Mouse (Mus musculus): ENCODE measurements around the gene Mis18a. TPM values are rescaled to one million over a fixed set of nuclear protein-coding genes. Genes with fewer than 3 reads are reported as not detected.

The Mis18a gene
- total RNA-seq, 2 experiments from 2014 or later = 9.5 to 11.6 TPM

GRCm38 (mm10) chr16:90703646-90704045 is 23.6 kb downstream of the Mis18a start:
- no peak for DNase-seq

GRCm38 (mm10) chr16:90701541-90701940 is 25.7 kb downstream of the Mis18a start:
- no peak for DNase-seq

GRCm38 (mm10) chr16:90699390-90699789 is 27.8 kb downstream of the Mis18a start:
- DNase-seq = no peak

GRCm38 (mm10) chr16:90696306-90696705 is 30.9 kb downstream of the Mis18a start:
- DNase-seq = no peak

GRCm38 (mm10) chr16:90695121-90695520 is 32.1 kb downstream of the Mis18a start:
- DNase-seq = no peak

- peak; percentile 55 for DNase-seq
Observed at GRCm38 (mm10) chr16:90694719-90695118, 32.5 kb downstream of the Mis18a start.

- no peak for DNase-seq
Observed at GRCm38 (mm10) chr16:90693625-90694024, 33.6 kb downstream of the Mis18a start.

- DNase-seq = no peak
Observed at GRCm38 (mm10) chr16:90692704-90693385, 34.4 kb downstream of the Mis18a start.

- no peak for DNase-seq
Observed at GRCm38 (mm10) chr16:90687687-90688263, 39.4 kb downstream of the Mis18a start.

GRCm38 (mm10) chr16:90687011-90687410 is 40.2 kb downstream of the Mis18a start:
- no peak for DNase-seq

- DNase-seq = no peak
Observed at GRCm38 (mm10) chr16:90684092-90684491, 43.1 kb downstream of the Mis18a start.

GRCm38 (mm10) chr16:90679984-90680383 is 47.2 kb downstream of the Mis18a start:
- no peak for DNase-seq

GRCm38 (mm10) chr16:90678820-90679219 is 48.4 kb downstream of the Mis18a start:
- no peak for DNase-seq

- DNase-seq = peak; percentile 43
Observed at GRCm38 (mm10) chr16:90676920-90677574, 50.2 kb downstream of the Mis18a start.

GRCm38 (mm10) chr16:90674651-90675050 is 52.6 kb downstream of the Mis18a start:
- DNase-seq = no peak

GRCm38 (mm10) chr16:90673507-90674354 is 53.5 kb downstream of the Mis18a start:
- DNase-seq = no peak

Other genes starting within 250 kb of the Mis18a start
- gene Mrap, start 10.8 kb upstream of the Mis18a start, total RNA-seq (2021) = 10 to 100 TPM; 24.0 to 25.1 TPM
- gene Urb1, start 83.0 kb upstream of the Mis18a start, total RNA-seq (2021) = 10 to 100 TPM; 13.3 to 14.5 TPM
- 1 to 10 TPM; 1.5 to 2.4 TPM for gene Eva1c, start 99.3 kb upstream of the Mis18a start, total RNA-seq (2021)
- 10 to 100 TPM; 26.2 to 32.8 TPM for gene Cfap298, start 207.7 kb upstream of the Mis18a start, total RNA-seq (2021)